Mouse (Mus musculus) CD8-positive naive resting alpha-beta T cell, adult 2 months (primary cell): Measurements from ENCODE around the gene Fbxo48.

Experiments
- DNase-seq, 2 experiments: peaks; one replicate each; pipeline ENCODE4 v3.0.0; 2022; ENCODE audit warnings: low read depth in 2 of 2, low spot score in 2 of 2

Gene Fbxo48

DNA sequence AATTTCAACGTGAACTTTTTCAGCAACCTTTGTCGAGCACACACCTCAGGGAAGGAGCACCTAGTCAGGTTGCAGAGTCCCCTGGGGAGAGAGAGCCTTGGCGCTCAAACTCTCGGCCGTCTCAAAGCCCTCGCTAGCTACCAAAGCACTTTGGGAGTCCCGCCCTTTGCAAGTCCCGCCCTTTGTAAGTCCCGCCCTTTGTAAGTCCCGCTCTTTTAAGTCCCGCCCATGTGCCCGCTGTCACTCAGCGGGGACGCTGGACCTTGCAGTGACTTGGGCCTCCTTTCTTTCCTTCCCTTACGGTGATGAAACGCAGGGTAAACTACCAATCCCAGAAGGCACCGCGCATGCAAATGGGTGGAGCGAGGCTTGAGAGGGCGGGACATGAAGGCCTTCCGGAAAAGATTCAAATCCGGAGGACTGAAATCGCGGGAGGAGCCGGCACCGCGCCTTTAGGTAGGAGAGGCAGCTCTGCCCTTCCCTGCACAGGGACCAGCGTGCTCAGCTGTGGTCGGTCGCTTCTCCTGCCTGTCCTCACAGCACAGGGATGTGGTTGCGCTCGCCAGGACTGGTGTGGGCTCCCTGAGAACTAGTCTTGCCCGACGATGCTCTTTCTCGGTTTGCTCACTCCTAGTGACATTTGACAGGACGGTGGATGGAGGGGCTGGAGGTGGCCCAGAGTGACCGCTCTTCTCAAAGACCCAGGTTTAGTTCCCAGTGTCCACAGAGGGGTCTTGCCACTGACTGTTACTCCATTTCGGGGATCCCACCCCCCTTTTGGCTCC lies at the start of gene Fbxo48:
Gene Fbxo48 (plus strand): TSS at position 400 of the 785 bp plus-strand sequence.
- peak; percentile 95 to 96 for DNase-seq

DNA sequence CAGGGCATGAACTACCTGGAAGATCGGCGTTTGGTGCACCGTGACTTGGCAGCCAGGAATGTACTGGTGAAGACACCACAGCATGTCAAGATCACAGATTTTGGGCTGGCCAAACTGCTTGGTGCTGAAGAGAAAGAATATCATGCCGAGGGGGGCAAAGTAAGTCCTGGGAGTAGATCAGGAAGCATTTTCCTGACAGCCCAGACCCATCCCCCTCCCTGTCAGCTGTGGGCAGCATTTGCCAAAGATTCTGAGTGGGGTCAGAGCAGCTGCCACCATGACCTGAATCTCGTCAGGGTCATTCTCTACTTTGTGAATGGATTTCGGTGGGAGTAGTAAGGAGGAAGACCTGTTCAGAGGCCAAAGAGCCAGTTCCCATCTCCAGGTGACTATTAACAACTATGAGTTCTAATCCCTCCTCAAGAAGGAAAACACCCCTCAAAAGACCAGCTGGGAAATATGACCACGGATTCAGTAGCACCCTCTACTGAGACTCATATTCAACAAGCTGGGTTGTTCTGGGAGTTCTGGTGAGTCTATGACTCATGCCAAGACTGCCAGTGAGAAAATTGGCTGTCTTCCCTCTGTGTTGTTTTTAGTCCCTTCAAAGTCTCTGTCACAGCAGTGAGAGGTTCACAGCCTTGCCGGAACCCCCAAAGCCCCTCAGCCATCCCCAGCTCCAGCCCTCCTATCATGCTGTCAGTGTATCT lies 46.7 kb upstream of the Fbxo48 start:
- no peak for DNase-seq

GRCm38 (mm10) chr11:16905012-16905332 lies 46.2 kb upstream of the Fbxo48 start:
- no peak for DNase-seq

DNA sequence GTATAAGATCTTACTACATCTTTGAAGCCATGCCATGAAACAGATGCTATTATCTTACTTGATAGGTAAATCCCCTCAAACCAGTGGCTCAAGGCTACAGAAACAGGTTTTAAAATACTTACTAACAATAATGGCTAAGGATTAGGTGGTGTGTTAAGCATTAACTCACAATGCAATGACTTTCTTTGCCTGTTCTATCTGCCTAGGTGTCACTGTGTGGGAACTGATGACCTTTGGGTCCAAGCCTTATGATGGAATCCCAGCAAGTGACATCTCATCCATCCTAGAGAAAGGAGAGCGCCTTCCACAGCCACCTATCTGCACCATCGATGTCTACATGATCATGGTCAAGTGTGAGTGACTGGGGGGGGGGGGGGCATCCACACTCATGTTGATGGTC lies 44.6 kb upstream of the Fbxo48 start:
- no peak for DNase-seq

- DNase-seq = no peak
Measured at GRCm38 (mm10) chr11:16907517-16908129, 43.6 kb upstream of the Fbxo48 start.

DNA sequence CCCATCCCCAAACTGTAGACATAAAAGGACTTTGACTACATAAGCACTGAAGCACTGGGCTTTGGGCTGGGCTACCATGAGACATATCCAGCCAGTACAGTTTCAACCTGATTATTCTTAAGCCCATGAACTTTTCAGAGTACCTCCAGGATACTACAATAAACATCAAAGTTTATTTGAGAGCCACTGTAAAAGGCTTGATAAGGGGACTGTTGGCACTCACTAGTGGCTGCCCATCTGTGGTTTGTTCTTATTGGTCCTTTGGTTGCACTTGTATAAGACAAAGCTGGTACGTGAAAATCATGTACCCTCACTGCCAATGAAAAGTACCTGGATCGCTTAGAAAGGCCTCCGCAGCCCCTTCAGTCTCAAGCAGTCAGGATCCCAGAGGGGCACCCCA lies 36.4 kb upstream of the Fbxo48 start:
- no peak for DNase-seq

GRCm38 (mm10) chr11:16915850-16916249 lies 35.3 kb upstream of the Fbxo48 start:
- DNase-seq = no peak

- no peak for DNase-seq
Measured at GRCm38 (mm10) chr11:16917512-16917911, 33.7 kb upstream of the Fbxo48 start.

DNA sequence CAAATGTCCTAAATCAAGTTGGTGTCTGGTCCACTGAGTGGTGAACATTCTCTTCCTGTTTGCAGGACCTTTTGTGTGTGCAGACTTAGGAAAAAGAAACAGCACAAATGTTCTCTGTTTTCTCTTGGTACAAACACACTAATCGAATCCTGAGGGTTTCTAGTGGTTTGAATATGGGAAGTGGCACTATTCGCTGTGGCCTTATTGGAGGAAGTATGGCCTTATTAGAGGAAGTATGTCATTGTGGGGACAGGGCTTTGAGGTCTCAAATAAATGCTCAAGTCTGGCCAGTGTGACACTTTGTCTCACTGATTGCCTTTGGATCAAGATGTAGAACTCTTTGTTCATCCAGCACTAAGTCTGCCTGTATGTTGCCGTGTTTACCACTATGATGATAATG lies 19.0 kb upstream of the Fbxo48 start:
- no peak for DNase-seq

GRCm38 (mm10) chr11:16935577-16936236 lies 15.5 kb upstream of the Fbxo48 start:
- DNase-seq = no peak

DNA sequence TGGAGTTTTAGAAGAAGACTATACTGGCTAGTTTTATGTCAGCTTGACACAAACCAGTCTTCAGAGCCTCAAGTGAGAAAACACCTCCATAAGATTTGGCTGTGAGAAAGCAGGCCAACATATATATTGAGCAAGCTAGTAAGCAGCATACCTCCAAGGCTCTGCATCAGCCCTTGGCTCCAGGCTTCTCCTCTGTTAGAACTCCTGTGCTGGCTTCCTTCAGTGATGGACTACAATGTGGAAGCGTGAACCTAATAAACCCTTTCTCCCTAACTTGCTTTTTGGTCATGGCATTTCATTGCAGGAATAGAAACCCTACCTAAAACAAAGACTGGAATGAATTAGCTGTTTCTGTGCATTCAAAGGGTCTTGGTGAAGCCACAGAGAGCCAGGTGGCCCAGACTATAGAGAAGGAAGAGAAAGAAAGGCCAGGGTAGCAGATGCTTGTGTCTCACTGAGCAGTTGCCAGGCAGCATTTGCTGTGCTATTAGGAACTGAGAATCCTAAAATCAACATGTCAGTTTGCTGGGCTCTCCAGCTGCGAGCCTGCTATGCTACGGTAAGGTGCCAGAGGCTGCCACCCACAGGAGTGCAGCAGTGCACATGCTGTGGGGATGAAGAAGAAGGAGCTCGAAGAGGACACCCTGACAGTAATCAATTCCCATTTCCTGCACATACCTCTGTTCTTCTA lies 9.9 kb upstream of the Fbxo48 start:
- DNase-seq = no peak

GRCm38 (mm10) chr11:16941973-16942452 lies 9.2 kb upstream of the Fbxo48 start:
- no peak for DNase-seq

DNA sequence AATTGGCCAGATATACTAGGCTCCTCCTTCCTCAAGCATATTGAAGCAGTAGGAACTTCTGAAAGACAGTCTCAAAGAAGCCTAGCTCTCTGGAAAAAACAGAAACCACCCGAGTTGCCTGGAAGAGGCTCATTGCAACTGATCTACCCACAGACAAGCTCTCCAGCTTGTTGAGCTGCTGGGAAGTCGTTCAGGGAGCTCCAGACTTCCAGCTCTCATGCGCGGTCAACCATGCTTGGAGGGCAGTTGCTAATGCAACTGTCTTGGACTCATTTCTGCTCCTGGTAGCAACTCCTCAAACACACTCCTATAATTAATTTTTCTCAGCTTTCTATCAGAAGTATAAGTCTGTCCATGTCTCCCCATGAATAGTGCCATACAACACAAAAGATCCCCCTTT lies 8.2 kb upstream of the Fbxo48 start:
- DNase-seq = no peak

DNA sequence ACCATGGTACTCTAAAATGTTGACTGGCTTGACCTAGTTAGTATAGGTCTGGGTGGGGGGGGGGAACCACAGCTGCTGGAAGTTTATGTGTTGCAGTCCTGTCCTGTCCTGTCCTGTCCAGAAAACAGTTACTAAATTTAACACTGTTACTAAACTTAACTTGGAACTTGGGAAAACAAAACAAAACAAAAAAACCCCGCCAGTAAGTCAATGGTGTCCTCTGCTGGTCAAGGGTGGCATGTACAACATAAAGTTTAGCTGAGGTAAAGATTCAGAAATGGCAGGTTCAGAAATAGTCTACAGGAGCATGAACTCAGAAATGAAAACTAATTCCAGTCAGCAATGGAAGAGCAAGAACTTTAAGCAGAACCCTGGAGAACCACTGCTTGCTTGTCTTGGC lies 2.4 kb upstream of the Fbxo48 start:
- no peak for DNase-seq

- no peak for DNase-seq
Measured at GRCm38 (mm10) chr11:16950226-16950975, 774 bp upstream of the Fbxo48 start.

DNA sequence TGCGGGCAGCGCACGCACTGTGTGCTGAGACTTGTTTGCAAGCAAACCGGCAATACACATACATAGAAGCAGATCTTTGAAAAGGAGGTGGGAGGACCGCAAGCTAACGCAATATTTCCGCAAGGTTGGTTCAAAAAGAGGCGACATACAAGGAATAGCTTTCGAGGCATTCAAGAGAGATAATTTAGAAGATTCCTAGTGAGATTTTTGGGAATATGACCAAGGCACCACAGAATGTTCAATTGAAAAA lies 511 bp downstream of the Fbxo48 start:
- no peak for DNase-seq

- DNase-seq = no peak
Measured at GRCm38 (mm10) chr11:16956115-16956862, 5.1 kb downstream of the Fbxo48 start.

DNA sequence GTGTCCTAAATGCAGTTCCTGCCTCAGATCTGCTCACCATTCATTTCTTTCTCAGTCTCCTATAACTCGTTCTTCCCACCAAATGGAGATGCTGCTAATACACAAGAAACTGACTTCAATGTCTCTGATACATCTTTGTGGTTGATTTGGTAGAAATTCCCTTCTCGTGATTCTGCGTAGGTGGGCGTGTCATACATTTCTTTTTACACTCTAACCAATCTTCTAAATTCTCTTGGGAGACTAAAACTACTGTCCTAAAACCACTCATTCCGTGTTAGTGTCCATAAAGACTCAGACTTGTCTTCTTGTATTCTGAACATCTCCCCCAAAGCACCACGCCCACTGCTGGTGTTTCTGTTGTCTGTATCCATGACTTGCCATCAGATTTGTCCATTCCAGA lies 5.9 kb downstream of the Fbxo48 start:
- no peak for DNase-seq

- DNase-seq = no peak
Measured at GRCm38 (mm10) chr11:16958520-16958919, 7.3 kb downstream of the Fbxo48 start.

DNA sequence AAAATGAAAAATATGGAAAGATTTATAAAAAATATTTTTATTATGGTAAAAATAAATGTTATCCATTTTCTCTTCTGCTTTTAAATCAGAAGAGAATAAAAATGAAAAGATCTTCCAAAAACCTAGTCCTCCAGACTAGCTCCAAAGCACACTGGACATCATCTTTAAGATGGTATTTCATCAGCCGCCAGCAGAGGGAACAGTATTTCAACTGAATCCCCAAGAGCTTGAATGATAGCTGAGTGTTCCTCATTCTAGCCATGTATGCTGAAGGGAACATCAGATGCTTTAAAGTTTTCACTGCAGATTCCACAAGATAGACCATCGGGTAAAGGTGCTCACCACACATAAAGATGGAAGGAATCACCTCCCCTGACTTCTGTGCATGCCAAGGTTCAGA lies 16.6 kb downstream of the Fbxo48 start:
- no peak for DNase-seq
